Mouse (Mus musculus) kidney, embryonic 16.5 days (tissue): ENCODE results near the gene Kif18a. TPM values are rescaled to one million over a fixed set of nuclear protein-coding genes. Genes with fewer than 3 reads are reported as not detected.

Source experiments
- ATAC-seq: fragments of 200-750 bp; cut with Nextera tagmentation; 2 replicates; pipeline ENCODE4 v1.8.0; 2017; ENCODE audit warnings: moderate TSS enrichment; ENCODE audit not compliant: low FRiP score, low TSS enrichment
- H3K27ac ChIP-seq: fragments of 300-500 bp; sonication (generic); 2 replicates; pipeline ENCODE4 v1.5.1; 2014; ENCODE audit warnings: low read length
- H3K27me3 ChIP-seq: fragments of 300-500 bp; sonication (generic); 2 replicates; pipeline ENCODE4 v1.6.1; 2014; ENCODE audit warnings: low read length, control low read depth, mixed read lengths; ENCODE audit not compliant: insufficient read depth
- H3K36me3 ChIP-seq: fragments of 300-500 bp; sonication (generic); 2 replicates; pipeline ENCODE4 v1.6.1; 2014; ENCODE audit warnings: low read length, control low read depth, mixed read lengths; ENCODE audit not compliant: insufficient read depth
- H3K4me1 ChIP-seq: fragments of 300-500 bp; sonication (generic); 2 replicates; pipeline ENCODE4 v1.6.1; 2014; ENCODE audit warnings: low read length, control low read depth, mixed read lengths; ENCODE audit not compliant: insufficient read depth
- H3K4me2 ChIP-seq: fragments of 300-500 bp; sonication (generic); replicated peaks from 2 replicates; pipeline ENCODE4 v1.6.1; 2014; ENCODE audit warnings: low read depth, low read length
- H3K4me3 ChIP-seq: fragments of 300-500 bp; sonication (generic); 2 replicates; pipeline ENCODE4 v1.5.1; 2014; ENCODE audit warnings: mild to moderate bottlenecking, low read length
- H3K9ac ChIP-seq: fragments of 300-500 bp; sonication (generic); replicated peaks from 2 replicates; pipeline ENCODE4 v1.6.1; 2014; ENCODE audit warnings: low read length
- H3K9me3 ChIP-seq: fragments of 300-500 bp; sonication (generic); 2 replicates; pipeline ENCODE4 v1.6.1; 2016; ENCODE audit warnings: low read length, control low read depth
- WGBS: fragments of 180-500 bp; shearing (Covaris S2); extraction: QIAGEN DNeasy Blood & Tissue Kit; methylation state at CpG from one replicate; pipeline ENCODE4 v1.1.7; 2014; 5-methylcytosine and 5-hydroxymethylcytosine counted together
- polyA plus RNA-seq: library from polyadenylated mRNA; unstranded; fragments of >200 nt; fragmentation: Nextera tagmentation; extraction: Ambion mirVana; gene quantifications from 2 replicates; pipeline ENCODE4 v1.2.1, GENCODE M21; 2015

Kif18a gene
- polyA plus RNA-seq, 1 experiment from 2014 or later, result 19.9 TPM

GRCm38 (mm10) chr2:109348742-109349141 lies 68.2 kb downstream of the Kif18a start:
- Histone ChIP-seq H3K27me3 (no peaks in the 10 kb centered on the region), H3K9me3 (no peaks in the 10 kb centered on the region), H3K36me3 (no peaks in the 10 kb centered on the region), H3K4me1 (no peaks in the 10 kb centered on the region), H3K4me2 (no peak overlapping the region), H3K27ac (no peak overlapping the region), H3K9ac (no peak overlapping the region), H3K4me3 (no peak overlapping the region)
- ATAC-seq, result no peak
- WGBS, result 41% methylated on average over 4 of the region's 4 CpGs

GRCm38 (mm10) chr2:109358456-109359141 lies 78.1 kb downstream of the Kif18a start:
- no peak for ATAC-seq

GRCm38 (mm10) chr2:109365962-109366361 lies 85.4 kb downstream of the Kif18a start:
- ATAC-seq, result no peak
- no peaks in the 10 kb centered on the region for H3K4me1 ChIP-seq
- H3K4me2 ChIP-seq, result no peak overlapping the region
- no peaks in the 10 kb centered on the region for H3K9me3 ChIP-seq
- H3K4me3 ChIP-seq, result no peak overlapping the region
- H3K27me3 ChIP-seq, result no peaks in the 10 kb centered on the region
- H3K36me3 ChIP-seq, result no peaks in the 10 kb centered on the region
- H3K9ac ChIP-seq, result no peak overlapping the region
- no peak overlapping the region for H3K27ac ChIP-seq
- 74% methylated on average over 1 of the region's 1 CpGs for WGBS

More at GRCm38 (mm10) chr2:109358456-109359141, 78.1 kb downstream of the Kif18a start:
- no peak overlapping the region for H3K9ac ChIP-seq
- H3K36me3 ChIP-seq, result no peaks in the 10 kb centered on the region
- H3K4me1 ChIP-seq, result no peaks in the 10 kb centered on the region
- no peaks in the 10 kb centered on the region for H3K27me3 ChIP-seq
- no peaks in the 10 kb centered on the region for H3K9me3 ChIP-seq
- no peak overlapping the region for H3K4me3 ChIP-seq
- H3K4me2 ChIP-seq, result no peak overlapping the region
- no peak overlapping the region for H3K27ac ChIP-seq
- 20% methylated on average over 3 of the region's 3 CpGs for WGBS

- ATAC-seq, result no peak
- 36% methylated on average over 2 of the region's 2 CpGs for WGBS
- Histone ChIP-seq H3K27ac (no peak overlapping the region), H3K4me2 (no peak overlapping the region), H3K9ac (no peak overlapping the region), H3K36me3 (no peaks in the 10 kb centered on the region), H3K4me3 (no peak overlapping the region), H3K4me1 (no peaks in the 10 kb centered on the region), H3K27me3 (no peaks in the 10 kb centered on the region), H3K9me3 (no peaks in the 10 kb centered on the region)
These were observed 94.3 kb downstream of the Kif18a start for GRCm38 (mm10) chr2:109374881-109375280.

GRCm38 (mm10) chr2:109384019-109384418 lies 103.5 kb downstream of the Kif18a start:
- H3K36me3 ChIP-seq, result no peaks in the 10 kb centered on the region
- no peak for ATAC-seq
- H3K4me2 ChIP-seq, result no peak overlapping the region
- H3K4me1 ChIP-seq, result no peaks in the 10 kb centered on the region
- 77% methylated on average over 1 of the region's 1 CpGs for WGBS
- no peaks in the 10 kb centered on the region for H3K9me3 ChIP-seq
- no peak overlapping the region for H3K27ac ChIP-seq
- no peak overlapping the region for H3K9ac ChIP-seq
- H3K27me3 ChIP-seq, result no peaks in the 10 kb centered on the region
- no peak overlapping the region for H3K4me3 ChIP-seq

GRCm38 (mm10) chr2:109386211-109386610 lies 105.7 kb downstream of the Kif18a start:
- WGBS, result 19% methylated on average over 1 of the region's 1 CpGs

GRCm38 (mm10) chr2:109388733-109389132 lies 108.2 kb downstream of the Kif18a start:
- H3K27ac ChIP-seq, result no peak overlapping the region
- H3K9ac ChIP-seq, result no peak overlapping the region
- no peaks in the 10 kb centered on the region for H3K27me3 ChIP-seq
- no peaks in the 10 kb centered on the region for H3K36me3 ChIP-seq
- no peaks in the 10 kb centered on the region for H3K9me3 ChIP-seq
- no peaks in the 10 kb centered on the region for H3K4me1 ChIP-seq
- no peak overlapping the region for H3K4me3 ChIP-seq
- WGBS, result 76% methylated on average over 5 of the region's 5 CpGs
- no peak overlapping the region for H3K4me2 ChIP-seq
- ATAC-seq, result no peak

More at GRCm38 (mm10) chr2:109386211-109386610, 105.7 kb downstream of the Kif18a start:
- H3K27me3 ChIP-seq, result no peaks in the 10 kb centered on the region
- H3K27ac ChIP-seq, result no peak overlapping the region
- no peaks in the 10 kb centered on the region for H3K4me1 ChIP-seq
- H3K4me2 ChIP-seq, result no peak overlapping the region
- no peaks in the 10 kb centered on the region for H3K9me3 ChIP-seq
- H3K4me3 ChIP-seq, result no peak overlapping the region
- H3K36me3 ChIP-seq, result no peaks in the 10 kb centered on the region
- H3K9ac ChIP-seq, result no peak overlapping the region
- no peak for ATAC-seq

- 33% methylated on average over 1 of the region's 1 CpGs for WGBS
- H3K9me3 ChIP-seq, result no peaks in the 10 kb centered on the region
- no peak overlapping the region for H3K4me2 ChIP-seq
- H3K27ac ChIP-seq, result no peak overlapping the region
- no peaks in the 10 kb centered on the region for H3K36me3 ChIP-seq
- H3K27me3 ChIP-seq, result no peaks in the 10 kb centered on the region
- no peak overlapping the region for H3K9ac ChIP-seq
- H3K4me3 ChIP-seq, result no peak overlapping the region
- no peak for ATAC-seq
- H3K4me1 ChIP-seq, result no peaks in the 10 kb centered on the region
These were observed 109.4 kb downstream of the Kif18a start for GRCm38 (mm10) chr2:109389977-109390376.

Other genes starting within 250 kb of the Kif18a start
- 12.2 and 13.2 TPM in 2 replicates for gene Mettl15, start within 50 bp of the Kif18a start, polyA plus RNA-seq